In genomic region chr2:74964980-74965379, GRCm38 (mm10) we compare ENCODE assay signal across 11 mouse cellular contexts.
A peak's percentile ranks its signal among the peaks of the same experiment; 100 is the strongest.
DNase-seq lines count a peak whose midpoint lies in the region; ATAC-seq and TF ChIP-seq lines count a peak whose summit lies in the region.
"Had no signal": no experiment of that assay in that cellular context is flagged by ENCODE, and none has a peak within 500 bp of the region (broad histone marks: within the 10 kb centered on the region; RNA-seq: fewer than 3 reads in every experiment).

No protein-coding gene starts in this region.

- TF ChIP-seq CTCF in hindbrain, postnatal 0 days (IDR thresholded peaks at IDR 0.05; ENCODE audit: low read depth): no peak

- no peak for DNase-seq in heart, adult 18-20 months
- no peak for DNase-seq in midbrain, embryonic 10.5 days (ENCODE audit: low spot score)
- no peak for DNase-seq in midbrain, embryonic 11.5 days (ENCODE audit: low spot score, missing footprints)
- peak; percentile 37 for DNase-seq in hindbrain, postnatal 0 days (ENCODE audit: low spot score)
- DNase-seq in ovary, postnatal 36 days (ENCODE audit: low spot score): no peak
- DNase-seq in gastrocnemius, adult 18-20 months (ENCODE audit: low spot score): no peak

- H3K9ac ChIP-seq in heart, embryonic 13.5 days: no peak overlapping the region
- H3K9ac ChIP-seq in midbrain, embryonic 11.5 days (ENCODE audit: low read length): no peak overlapping the region
- H3K9ac ChIP-seq in hindbrain, postnatal 0 days (replicated peaks; ENCODE audit: low read length): no peak overlapping the region
- H3K9ac ChIP-seq in neural tube, embryonic 13.5 days: peak overlapping the region; percentile 60
- H3K9ac ChIP-seq: liver, embryonic 12.5 days had no signal

- peaks cover 6% of the 10 kb centered on the region for H3K4me1 ChIP-seq in heart, embryonic 13.5 days
- peaks cover 11% of the 10 kb centered on the region for H3K4me1 ChIP-seq in midbrain, embryonic 10.5 days
- H3K4me1 ChIP-seq in midbrain, embryonic 11.5 days (ENCODE audit: control insufficient read depth, insufficient read depth, low read length): no peaks in the 10 kb centered on the region
- H3K4me1 ChIP-seq in hindbrain, postnatal 0 days (ENCODE audit: insufficient read depth, low read length): peaks cover 8% of the 10 kb centered on the region
- peaks cover 24% of the 10 kb centered on the region for H3K4me1 ChIP-seq in neural tube, embryonic 13.5 days (replicated peaks)
- H3K4me1 ChIP-seq: liver, embryonic 12.5 days had no signal

- no peak overlapping the region for H3K27ac ChIP-seq in heart, embryonic 13.5 days (replicated peaks)
- H3K27ac ChIP-seq in midbrain, embryonic 10.5 days (replicated peaks): no peak overlapping the region
- no peak overlapping the region for H3K27ac ChIP-seq in midbrain, embryonic 11.5 days (ENCODE audit: low read depth, low read length)
- H3K27ac ChIP-seq in hindbrain, postnatal 0 days: no peak overlapping the region
- peak overlapping the region; percentile 47; the same call in 1 of the 2 replicates for H3K27ac ChIP-seq in neural tube, embryonic 13.5 days (replicated peaks)
- H3K27ac ChIP-seq: liver, embryonic 12.5 days; macrophage had no signal

- peak overlapping the region; percentile 27; the same call in 1 of the 2 replicates for H3K4me2 ChIP-seq in heart, embryonic 13.5 days
- no peak overlapping the region for H3K4me2 ChIP-seq in midbrain, embryonic 11.5 days
- peak overlapping the region; percentile 31; the same call in 1 of the 2 replicates for H3K4me2 ChIP-seq in hindbrain, postnatal 0 days (ENCODE audit: low read depth, low read length)
- H3K4me2 ChIP-seq in neural tube, embryonic 13.5 days: peak overlapping the region; percentile 42
- H3K4me2 ChIP-seq: liver, embryonic 12.5 days had no signal

- peaks cover 23% of the 10 kb centered on the region for H3K27me3 ChIP-seq in heart, embryonic 13.5 days (replicated peaks)
- H3K27me3 ChIP-seq in midbrain, embryonic 10.5 days (ENCODE audit: low read depth, poor library complexity, severe bottlenecking): peaks cover 52% of the 10 kb centered on the region
- H3K27me3 ChIP-seq in midbrain, embryonic 11.5 days (ENCODE audit: control insufficient read depth, insufficient read depth, low read length): no peaks in the 10 kb centered on the region; the same call in 1 of the 2 replicates
- H3K27me3 ChIP-seq in hindbrain, postnatal 0 days (ENCODE audit: insufficient read depth, low read length): no peaks in the 10 kb centered on the region
- no peaks in the 10 kb centered on the region for H3K27me3 ChIP-seq in neural tube, embryonic 13.5 days
- H3K27me3 ChIP-seq: Patski had no signal

- no peak overlapping the region for H3K4me3 ChIP-seq in heart, embryonic 13.5 days
- peak overlapping the region; percentile 35 for H3K4me3 ChIP-seq in midbrain, embryonic 10.5 days
- no peak overlapping the region for H3K4me3 ChIP-seq in midbrain, embryonic 11.5 days (ENCODE audit: low read depth, low read length)
- H3K4me3 ChIP-seq in hindbrain, postnatal 0 days (ENCODE audit: low read length): no peak overlapping the region
- H3K4me3 ChIP-seq in neural tube, embryonic 13.5 days: no peak overlapping the region
- H3K4me3 ChIP-seq: liver, embryonic 12.5 days had no signal

- no peaks in the 10 kb centered on the region for H3K9me3 ChIP-seq in heart, embryonic 13.5 days
- no peaks in the 10 kb centered on the region for H3K9me3 ChIP-seq in midbrain, embryonic 10.5 days (replicated peaks)
- no peaks in the 10 kb centered on the region for H3K9me3 ChIP-seq in midbrain, embryonic 11.5 days (ENCODE audit: control insufficient read depth, low read length)
- no peaks in the 10 kb centered on the region for H3K9me3 ChIP-seq in hindbrain, postnatal 0 days (ENCODE audit: low read length)
- H3K9me3 ChIP-seq in neural tube, embryonic 13.5 days: no peaks in the 10 kb centered on the region
- H3K9me3 ChIP-seq: liver, embryonic 12.5 days had no signal

- H3K36me3 ChIP-seq in heart, embryonic 13.5 days: no peaks in the 10 kb centered on the region
- H3K36me3 ChIP-seq in midbrain, embryonic 10.5 days: no peaks in the 10 kb centered on the region
- H3K36me3 ChIP-seq in midbrain, embryonic 11.5 days (ENCODE audit: control insufficient read depth, insufficient read depth, low read length): no peaks in the 10 kb centered on the region
- no peaks in the 10 kb centered on the region for H3K36me3 ChIP-seq in hindbrain, postnatal 0 days (ENCODE audit: insufficient read depth, low read length)
- no peaks in the 10 kb centered on the region for H3K36me3 ChIP-seq in neural tube, embryonic 13.5 days
- H3K36me3 ChIP-seq: liver, embryonic 12.5 days had no signal

- ATAC-seq in heart, embryonic 13.5 days (ENCODE audit: extremely low read depth, insufficient number of reproducible peaks, low FRiP score, low TSS enrichment): no peak
- no peak for ATAC-seq in midbrain, embryonic 11.5 days (ENCODE audit: low FRiP score)
- ATAC-seq in hindbrain, postnatal 0 days: no peak
- peak; percentile 47; the same call in 1 of the 2 replicates for ATAC-seq in neural tube, embryonic 13.5 days (ENCODE audit: low read depth)
- ATAC-seq: liver, embryonic 12.5 days had no signal

- 26% methylated on average over 3 of the region's 3 CpGs for WGBS in heart, embryonic 13.5 days
- 47% methylated on average over 3 of the region's 3 CpGs for WGBS in midbrain, embryonic 10.5 days
- 50% methylated on average over 3 of the region's 3 CpGs for WGBS in midbrain, embryonic 11.5 days
- WGBS in hindbrain, postnatal 0 days: 52% methylated on average over 3 of the region's 3 CpGs
- WGBS in neural tube, embryonic 13.5 days: 34% methylated on average over 3 of the region's 3 CpGs
